Mouse (Mus musculus) lung, embryonic 16.5 days (tissue): ENCODE measurements around the gene Espnl. TPM values are rescaled to one million over a fixed set of nuclear protein-coding genes. Genes with fewer than 3 reads are reported as not detected.

Experiments
- polyA plus RNA-seq: library from polyadenylated mRNA; unstranded; fragments of >200 nt; fragmentation: Nextera tagmentation; extraction: Ambion mirVana; gene quantifications from 2 replicates; pipeline ENCODE4 v1.2.1, GENCODE M21; 2015

Espnl gene
- polyA plus RNA-seq, 1 experiment from 2014 or later: not detected

Other genes starting within 250 kb of the Espnl start
- 1.3 and 1.7 TPM in 2 replicates for gene Rbm44, start 177.0 kb upstream of the Espnl start, polyA plus RNA-seq
- gene Ramp1, start 142.3 kb upstream of the Espnl start, polyA plus RNA-seq: 8.6 and 9.4 TPM in 2 replicates
- gene Ube2f, start 71.8 kb upstream of the Espnl start, polyA plus RNA-seq: 60.8 and 65.7 TPM in 2 replicates
- 16.7 and 19.0 TPM in 2 replicates for gene Scly, start 23.7 kb upstream of the Espnl start, polyA plus RNA-seq
- gene Klhl30, start 28.9 kb downstream of the Espnl start, polyA plus RNA-seq: 1.4 and 1.7 TPM in 2 replicates
- 1.6 and 2.2 TPM in 2 replicates for gene Erfe, start 44.4 kb downstream of the Espnl start, polyA plus RNA-seq
- gene Ilkap, start 76.7 kb downstream of the Espnl start, polyA plus RNA-seq: 133 and 139 TPM in 2 replicates
- 73.2 and 77.2 TPM in 2 replicates for gene Hes6, start 92.0 kb downstream of the Espnl start, polyA plus RNA-seq
- gene Per2, start 137.2 kb downstream of the Espnl start, polyA plus RNA-seq: 10.7 and 12.2 TPM in 2 replicates
- 12.8 and 13.0 TPM in 2 replicates for gene Traf3ip1, start 172.6 kb downstream of the Espnl start, polyA plus RNA-seq
- gene Asb1, start 218.5 kb downstream of the Espnl start, polyA plus RNA-seq: 5.8 and 6.0 TPM in 2 replicates